Mouse (Mus musculus) intestine, embryonic 16.5 days (tissue): ENCODE measurements around the gene Brpf1. TPM values are rescaled to one million over a fixed set of nuclear protein-coding genes. Genes with fewer than 3 reads are reported as not detected.

Source experiments
- ATAC-seq: fragments of 200-750 bp; cut with Nextera tagmentation; 2 replicates; pipeline ENCODE4 v1.8.0; 2017; ENCODE audit warnings: moderate TSS enrichment, moderate library complexity
- H3K27ac ChIP-seq: fragments of 300-500 bp; sonication (generic); 2 replicates; pipeline ENCODE4 v1.5.1; 2014; ENCODE audit warnings: mild to moderate bottlenecking, low read length
- H3K27me3 ChIP-seq: fragments of 300-500 bp; sonication (generic); replicated peaks from 2 replicates; pipeline ENCODE4 v1.6.1; 2014; ENCODE audit warnings: low read length, control low read depth, mixed read lengths; ENCODE audit not compliant: control insufficient read depth, insufficient read depth
- H3K36me3 ChIP-seq: fragments of 300-500 bp; sonication (generic); 2 replicates; pipeline ENCODE4 v1.6.1; 2014; ENCODE audit warnings: low read length, control low read depth; ENCODE audit not compliant: control insufficient read depth, insufficient read depth
- H3K4me1 ChIP-seq: fragments of 300-500 bp; sonication (generic); 2 replicates; pipeline ENCODE4 v1.6.1; 2014; ENCODE audit warnings: low read length, control low read depth, mixed read lengths; ENCODE audit not compliant: control insufficient read depth, insufficient read depth
- H3K4me2 ChIP-seq: fragments of 300-500 bp; sonication (generic); 2 replicates; pipeline ENCODE4 v1.6.1; 2014; ENCODE audit warnings: low read depth, low read length, control low read depth
- H3K4me3 ChIP-seq: fragments of 300-500 bp; sonication (generic); 2 replicates; pipeline ENCODE4 v1.5.1; 2014; ENCODE audit warnings: mild to moderate bottlenecking, low read length
- H3K9ac ChIP-seq: fragments of 300-500 bp; sonication (generic); 2 replicates; pipeline ENCODE4 v1.6.1; 2014; ENCODE audit warnings: low read depth, low read length
- H3K9me3 ChIP-seq: fragments of 300-500 bp; sonication (generic); 2 replicates; pipeline ENCODE4 v1.6.1; 2016; ENCODE audit warnings: low read length, control low read depth; ENCODE audit not compliant: control insufficient read depth
- WGBS: fragments of 180-500 bp; shearing (Covaris S2); extraction: QIAGEN DNeasy Blood & Tissue Kit; methylation state at CpG from one replicate; pipeline ENCODE4 v1.1.7; 2014; 5-methylcytosine and 5-hydroxymethylcytosine counted together
- polyA plus RNA-seq: library from polyadenylated mRNA; unstranded; fragments of >200 nt; fragmentation: Nextera tagmentation; extraction: Ambion mirVana; gene quantifications from 2 replicates; pipeline ENCODE4 v1.2.1, GENCODE M21; 2015

Brpf1 gene
- polyA plus RNA-seq, 1 experiment from 2014 or later = 11.6 TPM

DNA sequence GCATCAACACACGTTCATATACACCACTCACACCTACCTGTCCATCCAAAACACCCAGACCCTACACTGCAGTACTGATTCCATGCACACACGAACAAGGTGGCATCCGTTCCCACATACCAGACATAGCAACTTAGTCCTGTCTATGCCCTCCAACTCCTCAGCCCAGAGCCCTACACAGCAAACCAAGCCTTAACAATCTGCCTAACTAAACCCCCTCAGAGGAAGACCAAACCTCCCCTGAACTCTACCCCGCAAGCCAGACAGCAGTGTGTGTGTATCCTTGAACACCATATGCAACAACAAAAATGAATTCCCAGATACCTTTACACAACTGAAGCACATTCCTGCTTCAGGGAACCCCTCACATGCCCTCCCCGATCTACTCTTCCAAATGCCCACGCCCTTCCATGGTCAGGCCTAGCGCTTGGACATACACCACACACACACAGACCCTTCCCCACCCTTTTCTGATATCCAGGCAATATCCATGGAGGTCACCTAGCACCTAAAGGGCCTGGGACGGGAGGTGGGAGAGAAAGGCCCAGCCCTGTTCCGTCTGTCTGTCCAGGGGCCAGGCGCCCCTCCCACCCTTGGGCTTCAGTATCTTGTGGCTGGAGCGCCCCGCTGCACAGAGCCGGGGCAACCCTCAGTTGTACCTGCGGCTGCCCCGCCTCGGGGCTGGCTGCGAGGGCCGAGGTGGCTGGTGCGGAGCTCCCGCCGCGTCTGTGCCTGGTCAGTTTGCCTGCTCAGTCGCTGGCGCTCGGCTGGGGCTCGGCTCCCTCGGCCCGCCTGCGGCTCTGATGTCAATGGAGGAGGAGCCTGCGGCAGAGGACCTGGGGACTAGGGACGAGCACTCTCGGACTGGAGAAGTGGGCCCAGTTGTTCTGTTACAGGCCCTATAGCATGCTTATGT, 36.5 kb downstream of the Brpf1 start, which contains the start of gene Camk1:
TSS of gene Camk1 (minus strand) at position 808 of the 916 bp plus-strand sequence.
- peak within 1 kb of the TSS; percentile 95 for H3K9ac ChIP-seq
- ATAC-seq = peak; percentile 91
- peak within 1 kb of the TSS; percentile 65 for H3K27ac ChIP-seq
- H3K27me3 ChIP-seq = no peaks in the 10 kb centered on the region
- WGBS = 13% methylated on average over 32 of the region's 32 CpGs
- H3K36me3 ChIP-seq = 0 out of 2 replicates have a peak, but pooled peaks cover 3% of the 10 kb centered on the region
- H3K9me3 ChIP-seq = no peaks in the 10 kb centered on the region
- H3K4me3 ChIP-seq = peak within 1 kb of the TSS; percentile 79
- peaks cover 19% of the 10 kb centered on the region for H3K4me1 ChIP-seq
- peak within 1 kb of the TSS; percentile 92 for H3K4me2 ChIP-seq

DNA sequence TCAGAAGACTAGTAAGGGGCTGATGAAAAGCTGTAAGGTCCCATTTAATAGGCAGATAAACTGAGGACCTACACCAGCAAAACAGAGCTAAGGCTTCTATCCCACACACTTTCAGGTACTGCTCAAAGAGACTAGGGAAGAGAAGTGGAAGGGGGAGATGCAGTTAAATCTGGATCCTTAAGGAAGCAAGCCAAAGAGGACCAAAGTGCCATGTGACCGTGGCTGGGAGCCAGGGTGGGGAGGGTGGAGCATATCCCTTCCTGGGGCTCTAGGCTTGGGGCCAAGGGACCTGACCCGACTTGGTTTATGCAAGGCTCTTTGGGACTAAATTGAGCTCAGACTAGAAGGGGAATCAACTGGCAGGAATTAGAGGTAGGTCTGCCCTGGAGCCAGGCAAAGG, 37.4 kb downstream of the Brpf1 start:
- 31% methylated on average over 2 of the region's 2 CpGs for WGBS
- Histone ChIP-seq H3K36me3 (0 out of 2 replicates have a peak, but pooled peaks cover 3% of the 10 kb centered on the region), H3K27me3 (no peaks in the 10 kb centered on the region), H3K4me2 (peak overlapping the region; percentile 92), H3K4me3 (peak overlapping the region; percentile 79), H3K4me1 (peaks cover 19% of the 10 kb centered on the region), H3K27ac (peak overlapping the region; percentile 65; the same call in 1 of the 2 replicates), H3K9ac (peak overlapping the region; percentile 95), H3K9me3 (no peaks in the 10 kb centered on the region)
- peak; percentile 16; the same call in 1 of the 2 replicates for ATAC-seq

DNA sequence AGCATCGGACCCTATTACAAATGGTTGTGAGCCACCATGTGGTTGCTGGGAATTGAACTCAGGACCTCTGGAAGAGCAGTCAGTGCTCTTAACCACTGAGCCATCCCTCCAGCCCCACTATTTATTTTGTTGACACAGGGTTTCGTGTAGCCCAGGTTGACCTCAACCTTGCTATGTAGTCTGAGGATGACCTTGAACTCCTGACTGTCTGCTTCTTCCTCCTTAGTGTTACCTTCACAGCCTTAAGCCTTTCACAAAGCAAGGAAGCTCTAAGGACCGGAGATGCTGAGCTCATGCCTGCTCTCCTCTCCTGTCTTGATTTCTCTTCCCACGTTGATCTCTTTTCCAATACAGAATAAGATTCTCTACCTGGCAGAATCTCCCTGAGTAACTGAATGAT, 40.0 kb downstream of the Brpf1 start:
- Histone ChIP-seq H3K27me3 (no peaks in the 10 kb centered on the region), H3K9me3 (no peaks in the 10 kb centered on the region), H3K4me2 (no peak overlapping the region), H3K4me1 (peaks cover 20% of the 10 kb centered on the region), H3K36me3 (no peaks in the 10 kb centered on the region), H3K4me3 (no peak overlapping the region), H3K9ac (no peak overlapping the region), H3K27ac (no peak overlapping the region)
- no peak for ATAC-seq
- 65% methylated on average over 4 of the region's 4 CpGs for WGBS

DNA sequence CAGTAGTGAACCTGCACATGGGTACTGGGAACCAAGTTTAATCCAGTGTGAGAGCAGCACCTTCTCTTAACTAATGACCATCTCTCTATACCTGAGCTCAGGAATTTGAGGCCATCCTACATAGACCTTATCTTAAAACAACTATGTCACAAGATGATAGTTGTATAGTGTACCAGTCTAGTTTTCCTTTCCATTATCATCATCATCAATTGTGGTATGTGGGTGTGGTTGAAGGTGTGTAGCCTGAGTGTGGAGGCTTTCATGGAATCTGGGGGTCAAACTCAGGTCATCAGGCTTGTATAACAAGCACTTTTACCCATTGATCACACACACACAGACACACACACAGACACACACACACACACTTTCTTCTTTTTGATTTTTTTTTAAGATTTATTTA, 43.6 kb downstream of the Brpf1 start:
- H3K27me3 ChIP-seq = no peaks in the 10 kb centered on the region
- ATAC-seq = peak; percentile 71

DNA sequence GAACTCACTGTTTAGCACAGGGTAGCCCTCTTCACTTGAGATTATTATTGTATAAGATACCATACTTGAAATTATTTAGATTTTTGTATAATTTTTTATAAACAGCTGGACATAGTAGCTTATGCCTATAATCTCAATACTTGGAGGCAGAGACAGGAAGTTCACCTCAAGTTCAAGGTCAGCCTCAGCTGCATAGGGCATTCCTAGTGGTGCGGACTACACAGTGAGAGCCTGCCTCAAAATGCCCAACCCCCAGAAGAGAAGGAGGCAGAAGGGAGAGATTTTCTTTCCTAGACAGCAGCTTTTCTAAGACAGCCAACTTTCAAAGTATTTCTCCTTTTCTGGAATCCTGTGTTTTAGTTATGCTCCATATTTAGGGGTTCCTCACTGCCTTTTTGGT, 44.2 kb downstream of the Brpf1 start:
- H3K9me3 ChIP-seq = no peaks in the 10 kb centered on the region
- H3K4me1 ChIP-seq = peaks cover 4% of the 10 kb centered on the region; the same call in 1 of the 2 replicates
- ATAC-seq = no peak
- H3K4me3 ChIP-seq = no peak overlapping the region
- no peak overlapping the region for H3K27ac ChIP-seq
- H3K36me3 ChIP-seq = no peaks in the 10 kb centered on the region
- H3K9ac ChIP-seq = no peak overlapping the region
- no peaks in the 10 kb centered on the region for H3K27me3 ChIP-seq
- no peak overlapping the region for H3K4me2 ChIP-seq
- WGBS = 85% methylated on average over 1 of the region's 1 CpGs

More for the DNA sequence above, 43.6 kb downstream of the Brpf1 start:
- H3K9me3 ChIP-seq = no peaks in the 10 kb centered on the region
- no peaks in the 10 kb centered on the region for H3K36me3 ChIP-seq
- H3K9ac ChIP-seq = no peak overlapping the region
- peaks cover 4% of the 10 kb centered on the region; the same call in 1 of the 2 replicates for H3K4me1 ChIP-seq
- H3K4me3 ChIP-seq = no peak overlapping the region
- no peak overlapping the region for H3K4me2 ChIP-seq
- no peak overlapping the region for H3K27ac ChIP-seq

DNA sequence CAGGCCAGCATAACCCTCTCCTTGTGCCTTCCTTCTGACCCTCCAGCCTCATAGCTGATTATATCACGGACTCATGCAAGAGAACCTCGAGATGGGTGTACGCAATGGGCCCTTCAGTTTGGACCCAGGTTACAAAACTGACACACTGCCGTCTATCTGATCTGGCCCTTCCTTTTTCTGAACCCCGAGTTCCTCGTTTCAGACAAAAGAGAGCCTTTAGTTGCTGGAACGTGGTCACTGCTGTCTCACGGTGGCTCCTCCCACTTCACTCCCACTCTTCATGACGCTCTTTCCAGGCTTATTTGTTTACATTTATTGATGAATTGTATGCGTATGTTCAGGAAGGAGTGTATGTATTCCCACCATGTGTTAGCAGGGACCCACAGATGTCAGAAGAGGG, 44.7 kb downstream of the Brpf1 start:
- no peaks in the 10 kb centered on the region for H3K36me3 ChIP-seq
- H3K4me3 ChIP-seq = no peak overlapping the region
- no peaks in the 10 kb centered on the region for H3K9me3 ChIP-seq
- H3K4me1 ChIP-seq = peaks cover 4% of the 10 kb centered on the region; the same call in 1 of the 2 replicates
- H3K4me2 ChIP-seq = no peak overlapping the region
- no peaks in the 10 kb centered on the region for H3K27me3 ChIP-seq
- no peak; the same call in 1 of the 2 replicates for ATAC-seq
- no peak overlapping the region for H3K27ac ChIP-seq
- 46% methylated on average over 10 of the region's 10 CpGs for WGBS
- no peak overlapping the region for H3K9ac ChIP-seq

DNA sequence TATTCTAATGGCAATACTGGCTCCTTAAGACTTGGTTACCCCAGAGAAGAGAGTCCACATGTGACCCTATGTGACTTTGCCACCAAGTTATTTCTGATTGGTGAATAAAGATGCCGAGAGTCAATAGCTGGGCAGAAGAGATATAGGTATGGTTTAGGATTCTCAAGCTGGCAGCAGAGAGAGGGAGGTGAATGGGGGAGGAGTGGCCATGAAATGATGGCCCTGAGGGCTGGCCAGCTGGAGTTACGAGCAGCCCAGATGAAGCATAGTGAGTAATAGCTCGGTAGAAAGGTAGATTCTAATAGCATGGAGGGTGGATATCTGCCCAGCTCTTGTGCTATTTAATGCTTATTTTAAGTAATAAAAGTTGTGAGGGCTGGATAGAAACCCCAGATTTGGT, 45.9 kb downstream of the Brpf1 start:
- ATAC-seq = no peak
- Histone ChIP-seq H3K4me1 (peaks cover 4% of the 10 kb centered on the region; the same call in 1 of the 2 replicates), H3K27ac (no peak overlapping the region), H3K9me3 (no peaks in the 10 kb centered on the region), H3K9ac (no peak overlapping the region), H3K27me3 (no peaks in the 10 kb centered on the region), H3K4me3 (no peak overlapping the region), H3K36me3 (no peaks in the 10 kb centered on the region), H3K4me2 (no peak overlapping the region)
- WGBS = 71% methylated on average over 3 of the region's 3 CpGs

DNA sequence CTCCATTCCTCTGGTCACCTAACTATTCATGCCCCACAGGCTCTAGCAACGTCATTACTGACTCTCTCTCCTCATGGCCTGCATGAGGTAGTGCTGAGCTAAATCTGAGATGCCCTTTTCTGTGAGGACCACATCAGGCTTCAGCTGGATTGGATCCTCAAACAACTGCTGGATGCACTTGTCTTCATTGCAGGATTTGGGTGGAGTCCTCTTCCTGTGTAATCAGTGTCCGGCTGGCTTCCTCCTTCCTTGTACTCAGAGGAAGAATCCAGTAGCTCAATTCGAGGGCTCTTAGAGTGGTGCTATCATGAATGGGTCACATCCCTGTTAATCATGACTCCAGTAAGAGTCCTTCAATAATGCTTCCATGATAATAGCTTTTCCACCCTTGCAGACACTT, 46.8 kb downstream of the Brpf1 start:
- H3K9ac ChIP-seq = no peak overlapping the region
- H3K36me3 ChIP-seq = no peaks in the 10 kb centered on the region
- WGBS = 72% methylated on average over 3 of the region's 3 CpGs
- no peak for ATAC-seq
- no peaks in the 10 kb centered on the region for H3K27me3 ChIP-seq
- H3K4me1 ChIP-seq = peaks cover 4% of the 10 kb centered on the region; the same call in 1 of the 2 replicates
- no peaks in the 10 kb centered on the region for H3K9me3 ChIP-seq
- H3K4me3 ChIP-seq = no peak overlapping the region
- H3K4me2 ChIP-seq = no peak overlapping the region
- no peak overlapping the region for H3K27ac ChIP-seq

DNA sequence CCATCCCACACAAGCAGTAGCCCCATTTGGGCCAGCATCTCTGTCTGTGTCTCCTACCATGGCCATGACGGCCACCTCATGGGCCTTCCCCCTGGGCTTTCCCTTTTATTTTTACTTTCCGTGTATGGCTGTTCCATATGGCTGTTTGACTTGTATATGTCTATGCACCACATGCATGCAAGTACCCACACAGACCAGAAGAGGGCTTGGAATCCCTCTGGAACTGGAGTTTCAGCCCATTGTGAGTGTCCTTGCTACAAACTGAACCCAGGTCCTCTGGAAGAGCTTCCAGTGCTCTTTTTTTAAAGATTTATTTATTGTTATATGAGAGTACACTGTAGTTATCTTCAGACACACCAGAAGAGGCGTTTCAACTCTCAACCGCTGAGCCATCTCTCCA, 54.5 kb downstream of the Brpf1 start:
- Histone ChIP-seq H3K27ac (no peak overlapping the region), H3K4me2 (no peak overlapping the region), H3K36me3 (peaks cover 2% of the 10 kb centered on the region; the same call in 1 of the 2 replicates), H3K27me3 (no peaks in the 10 kb centered on the region), H3K9me3 (no peaks in the 10 kb centered on the region), H3K9ac (no peak overlapping the region), H3K4me3 (no peak overlapping the region), H3K4me1 (no peaks in the 10 kb centered on the region)
- WGBS = 71% methylated on average over 4 of the region's 4 CpGs
- ATAC-seq = no peak
